Mouse (Mus musculus) lung, postnatal 0 days (tissue): ENCODE measurements around the gene Mysm1. TPM values are rescaled to one million over a fixed set of nuclear protein-coding genes. Genes with fewer than 3 reads are reported as not detected.

Source experiments
- ATAC-seq: fragments of 200-750 bp; cut with Nextera tagmentation; 2 replicates; pipeline ENCODE4 v1.8.0; 2017; ENCODE audit warnings: moderate library complexity
- DNase-seq: peaks from one replicate; pipeline ENCODE4 v3.0.0-alpha.2; 2016; ENCODE audit warnings: low spot score
- H3K27ac ChIP-seq: fragments of 300-500 bp; sonication (generic); 2 replicates; pipeline ENCODE4 v1.5.1; 2014; ENCODE audit warnings: antibody characterized with exemption, mild to moderate bottlenecking, low read length, mixed read lengths
- H3K27me3 ChIP-seq: fragments of 300-500 bp; sonication (generic); replicated peaks from 2 replicates; pipeline ENCODE4 v1.6.1; 2014; ENCODE audit warnings: low read length, mixed read lengths; ENCODE audit not compliant: insufficient read depth
- H3K36me3 ChIP-seq: fragments of 300-500 bp; sonication (generic); 2 replicates; pipeline ENCODE4 v1.6.1; 2014; ENCODE audit warnings: low read length, mixed read lengths; ENCODE audit not compliant: insufficient read depth
- H3K4me1 ChIP-seq: fragments of 300-500 bp; sonication (generic); 2 replicates; pipeline ENCODE4 v1.6.1; 2014; ENCODE audit warnings: antibody characterized with exemption, low read depth, low read length, mixed read lengths; ENCODE audit not compliant: insufficient read depth
- H3K4me2 ChIP-seq: fragments of 300-500 bp; sonication (generic); replicated peaks from 2 replicates; pipeline ENCODE4 v1.6.1; 2014; ENCODE audit warnings: low read depth, mild to moderate bottlenecking, low read length, moderate library complexity, mixed read lengths
- H3K4me3 ChIP-seq: fragments of 300-500 bp; sonication (generic); 2 replicates; pipeline ENCODE4 v1.5.1; 2014; ENCODE audit warnings: low read depth, low read length
- H3K9ac ChIP-seq: fragments of 300-500 bp; sonication (generic); replicated peaks from 2 replicates; pipeline ENCODE4 v1.6.1; 2014; ENCODE audit warnings: low read depth, mild to moderate bottlenecking
- H3K9me3 ChIP-seq: fragments of 300-500 bp; sonication (generic); 2 replicates; pipeline ENCODE4 v1.6.1; 2016; ENCODE audit warnings: low read length, mixed read lengths
- CTCF ChIP-seq: IDR thresholded peaks from 2 replicates; pipeline ENCODE4 v1.5.1; 2016; ENCODE audit warnings: antibody characterized with exemption, mild to moderate bottlenecking
- EP300 ChIP-seq: IDR thresholded peaks from 2 replicates; pipeline ENCODE4 v1.6.1; 2016; ENCODE audit warnings: antibody characterized with exemption, mild to moderate bottlenecking, control low read depth
- WGBS: fragments of 180-500 bp; shearing (Covaris S2); extraction: QIAGEN DNeasy Blood & Tissue Kit; methylation state at CpG from one replicate; pipeline ENCODE4 v1.1.7; 2014; 5-methylcytosine and 5-hydroxymethylcytosine counted together
- polyA plus RNA-seq: library from polyadenylated mRNA; unstranded; fragments of >200 nt; fragmentation: Nextera tagmentation; extraction: Ambion mirVana; gene quantifications from 2 replicates; pipeline ENCODE4 v1.2.1, GENCODE M21; 2015

Gene Mysm1
- polyA plus RNA-seq, 1 experiment from 2014 or later, result 25.5 TPM

- Histone ChIP-seq H3K4me3 (no peak overlapping the region), H3K9me3 (no peaks in the 10 kb centered on the region), H3K4me2 (no peak overlapping the region), H3K27me3 (no peaks in the 10 kb centered on the region), H3K27ac (no peak overlapping the region), H3K9ac (no peak overlapping the region), H3K4me1 (no peaks in the 10 kb centered on the region), H3K36me3 (no peaks in the 10 kb centered on the region)
- ATAC-seq (peak; percentile 76), DNase-seq (peak; percentile 43)
- no peak for TF ChIP-seq CTCF
- TF ChIP-seq EP300, result no peak
- 37% methylated on average over 6 of the region's 6 CpGs for WGBS
Observed at GRCm38 (mm10) chr4:95001043-95001775, 22.3 kb upstream of the Mysm1 start.

GRCm38 (mm10) chr4:95000147-95000546 lies 21.2 kb upstream of the Mysm1 start:
- no peak for ATAC-seq
- DNase-seq, result no peak
- H3K36me3 ChIP-seq, result no peaks in the 10 kb centered on the region
- no peaks in the 10 kb centered on the region for H3K4me1 ChIP-seq
- H3K4me2 ChIP-seq, result no peak overlapping the region
- WGBS, result 95% methylated on average over 1 of the region's 1 CpGs
- H3K27me3 ChIP-seq, result no peaks in the 10 kb centered on the region
- no peaks in the 10 kb centered on the region for H3K9me3 ChIP-seq
- no peak overlapping the region for H3K4me3 ChIP-seq
- H3K9ac ChIP-seq, result no peak overlapping the region
- no peak overlapping the region for H3K27ac ChIP-seq
- TF ChIP-seq CTCF (no peak), EP300 (no peak)

GRCm38 (mm10) chr4:94999249-94999648 lies 20.3 kb upstream of the Mysm1 start:
- Histone ChIP-seq H3K4me1 (no peaks in the 10 kb centered on the region), H3K9me3 (no peaks in the 10 kb centered on the region), H3K4me2 (no peak overlapping the region), H3K4me3 (no peak overlapping the region), H3K27ac (no peak overlapping the region), H3K36me3 (no peaks in the 10 kb centered on the region), H3K9ac (no peak overlapping the region), H3K27me3 (no peaks in the 10 kb centered on the region)
- TF ChIP-seq EP300 (no peak), CTCF (peak; percentile 49)
- WGBS, result 64% methylated on average over 3 of the region's 3 CpGs
- no peak for ATAC-seq
- DNase-seq, result no peak

GRCm38 (mm10) chr4:94995862-94996261 lies 17.0 kb upstream of the Mysm1 start:
- Histone ChIP-seq H3K27me3 (no peaks in the 10 kb centered on the region), H3K4me2 (no peak overlapping the region), H3K9me3 (no peaks in the 10 kb centered on the region), H3K9ac (no peak overlapping the region), H3K4me1 (no peaks in the 10 kb centered on the region), H3K27ac (no peak overlapping the region), H3K36me3 (no peaks in the 10 kb centered on the region), H3K4me3 (no peak overlapping the region)
- DNase-seq, result no peak
- 78% methylated on average over 4 of the region's 4 CpGs for WGBS
- ATAC-seq, result no peak
- TF ChIP-seq EP300 (no peak), CTCF (no peak)

GRCm38 (mm10) chr4:94990204-94990603 lies 11.3 kb upstream of the Mysm1 start:
- TF ChIP-seq EP300, result no peak
- no peak for TF ChIP-seq CTCF
- Histone ChIP-seq H3K4me3 (no peak overlapping the region), H3K36me3 (no peaks in the 10 kb centered on the region), H3K27ac (no peak overlapping the region), H3K4me1 (no peaks in the 10 kb centered on the region), H3K9ac (no peak overlapping the region), H3K9me3 (no peaks in the 10 kb centered on the region), H3K4me2 (no peak overlapping the region), H3K27me3 (no peaks in the 10 kb centered on the region)
- no peak for DNase-seq
- ATAC-seq, result no peak
- WGBS, result 27% methylated on average over 3 of the region's 3 CpGs

- no peak for DNase-seq
Observed at GRCm38 (mm10) chr4:94987725-94988124, 8.8 kb upstream of the Mysm1 start.

More at GRCm38 (mm10) chr4:94987725-94988124, 8.8 kb upstream of the Mysm1 start:
- H3K4me2 ChIP-seq, result no peak overlapping the region
- 35% methylated on average over 4 of the region's 4 CpGs for WGBS
- H3K4me1 ChIP-seq, result no peaks in the 10 kb centered on the region
- no peak overlapping the region for H3K4me3 ChIP-seq
- H3K9me3 ChIP-seq, result no peaks in the 10 kb centered on the region
- no peak overlapping the region for H3K27ac ChIP-seq
- H3K9ac ChIP-seq, result no peak overlapping the region
- H3K27me3 ChIP-seq, result no peaks in the 10 kb centered on the region
- ATAC-seq, result no peak
- TF ChIP-seq EP300, result no peak
- no peak for TF ChIP-seq CTCF
- H3K36me3 ChIP-seq, result no peaks in the 10 kb centered on the region
